Mouse (Mus musculus) gastrocnemius, postnatal 36 days (tissue): ENCODE data around the gene Cpeb4. TPM values are rescaled to one million over a fixed set of nuclear protein-coding genes. Genes with fewer than 3 reads are reported as not detected.
"Not testable (repeated sequence)": the region's sequence is repeated elsewhere in the genome, so short reads cannot be mapped to it uniquely, and the experiment has no call there.

ENCODE experiments used
- DNase-seq, 2 experiments: peaks; one replicate each; pipeline ENCODE4 v3.0.0; 2022
- intact Hi-C: fragments of 180-260 bp; cut with DNase I; formaldehyde crosslinking; loops from one replicate; pipeline ENCODE4 v1.15.1; 2025
- total RNA-seq, 2 experiments: library from RNA; stranded (reverse); gene quantifications; 2 replicates each; pipeline ENCODE4 v1.2.3; 2021

Gene Cpeb4
- total RNA-seq, 2 experiments from 2014 or later = 69.8 to 83.8 TPM

- no peak for DNase-seq
- intact Hi-C loops = no loop called here
Observed at GRCm38 (mm10) chr11:31960071-31960470, 88.1 kb downstream of the Cpeb4 start.

- DNase-seq = no peak
- intact Hi-C loops = no loop called here
Observed at GRCm38 (mm10) chr11:31963993-31964392, 92.0 kb downstream of the Cpeb4 start.

- intact Hi-C loops = no loop called here
- no peak for DNase-seq
Observed at GRCm38 (mm10) chr11:31965256-31966134, 93.5 kb downstream of the Cpeb4 start, which contains the start of gene 4930524B15Rik. 4930524B15Rik (plus strand) TSS chr11:31965592.

GRCm38 (mm10) chr11:31974132-31974531 is 102.1 kb downstream of the Cpeb4 start:
- DNase-seq = no peak
- intact Hi-C loops = no loop called here

GRCm38 (mm10) chr11:31974826-31975225 is 102.8 kb downstream of the Cpeb4 start:
- no peak for DNase-seq
- intact Hi-C loops = no loop called here

GRCm38 (mm10) chr11:31975678-31976077 is 103.7 kb downstream of the Cpeb4 start:
- no peak for DNase-seq
- intact Hi-C loops = no loop called here

GRCm38 (mm10) chr11:31976137-31976536 is 104.1 kb downstream of the Cpeb4 start:
- intact Hi-C loops = no loop called here
- no peak for DNase-seq

GRCm38 (mm10) chr11:31980089-31980488 is 108.1 kb downstream of the Cpeb4 start:
- intact Hi-C loops, DNase-seq: not testable (repeated sequence)

- no peak for DNase-seq
- intact Hi-C loops = no loop called here
Observed at GRCm38 (mm10) chr11:31981830-31982229, 109.8 kb downstream of the Cpeb4 start.

GRCm38 (mm10) chr11:31982247-31982943 is 110.4 kb downstream of the Cpeb4 start:
- DNase-seq, intact Hi-C loops: not testable (repeated sequence)

- intact Hi-C loops = no loop called here
- DNase-seq = no peak
Observed at GRCm38 (mm10) chr11:31983249-31983648, 111.2 kb downstream of the Cpeb4 start.

- no peak for DNase-seq
- intact Hi-C loops = no loop called here
Observed at GRCm38 (mm10) chr11:31984786-31985185, 112.8 kb downstream of the Cpeb4 start.

Other genes with a start within 250 kb of the Cpeb4 start
- 100 to 1,000 TPM; 131 to 146 TPM for gene Bod1, start 200.3 kb upstream of the Cpeb4 start, total RNA-seq
- gene 4930524B15Rik, start 93.4 kb downstream of the Cpeb4 start, total RNA-seq = not detected
- 1 to 10 TPM in 1 of 2 experiments, not detected in 1; 1.6 TPM for gene Nsg2, start 128.3 kb downstream of the Cpeb4 start, total RNA-seq